Mouse (Mus musculus): ENCODE measurements around the gene Reln.

The Reln gene

GRCm38 (mm10) chr5:22307072-22307471 is 37.4 kb downstream of the Reln start:
- no peak for DNase-seq (ENCODE audit: low spot score)

DNA sequence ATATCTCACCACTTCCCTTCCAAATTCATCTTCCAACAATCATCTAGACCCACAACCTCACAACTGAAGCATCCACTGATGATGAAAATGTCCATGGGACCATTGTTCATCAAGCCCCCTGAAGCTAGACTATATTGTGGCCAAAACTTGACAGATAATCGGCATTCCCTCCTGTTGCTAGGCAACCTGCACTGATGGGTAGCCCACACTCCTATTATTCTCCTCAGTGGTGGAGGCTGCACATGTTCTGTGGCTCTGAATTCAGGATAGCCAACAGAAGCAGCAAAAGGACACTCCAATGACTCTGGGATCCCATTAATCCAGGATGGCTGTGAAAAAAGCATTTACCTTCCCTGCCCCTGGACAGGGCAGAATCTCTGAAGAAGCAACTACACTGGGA is 40.8 kb downstream of the Reln start:
- DNase-seq (ENCODE audit: low spot score): no peak

DNA sequence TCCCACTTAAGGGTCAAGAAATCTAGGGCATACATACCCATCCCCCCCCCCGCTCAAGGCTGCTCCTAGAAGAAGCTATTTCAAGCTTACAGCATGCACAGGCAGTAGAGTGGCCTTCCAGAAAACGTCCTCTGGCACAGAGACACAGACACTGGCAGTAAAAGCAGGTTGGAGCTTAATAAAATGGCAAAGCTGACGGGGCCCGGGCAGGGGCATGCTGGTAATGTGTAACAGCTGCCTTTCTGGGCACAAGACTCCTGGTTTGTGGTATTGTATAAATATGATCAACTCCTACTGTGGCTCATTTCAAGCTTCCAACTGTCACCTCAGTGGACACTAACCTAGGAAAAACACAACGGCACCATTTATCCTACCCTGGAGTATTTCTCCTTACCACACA is 42.2 kb downstream of the Reln start:
- DNase-seq (ENCODE audit: low spot score): no peak

DNA sequence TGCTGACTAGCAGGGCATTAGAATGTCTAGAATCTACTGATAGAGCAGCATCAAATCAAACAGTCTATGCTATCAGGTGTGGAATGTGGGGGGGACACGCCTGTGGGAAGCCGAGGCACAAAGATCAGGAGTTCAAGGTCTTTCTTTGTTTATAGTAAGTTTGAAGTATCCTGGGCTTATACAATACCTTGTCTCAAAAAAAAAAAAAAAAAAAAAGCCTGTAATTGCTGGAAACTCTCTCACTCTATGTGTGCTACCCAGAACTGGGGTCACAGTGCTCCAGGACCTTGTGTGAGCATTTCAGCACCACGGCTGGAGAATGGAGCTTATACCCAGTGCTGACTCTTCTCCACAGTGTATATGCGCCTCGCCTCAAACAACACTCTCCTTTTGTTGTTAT is 43.7 kb downstream of the Reln start:
- DNase-seq (ENCODE audit: low spot score): no peak

DNA sequence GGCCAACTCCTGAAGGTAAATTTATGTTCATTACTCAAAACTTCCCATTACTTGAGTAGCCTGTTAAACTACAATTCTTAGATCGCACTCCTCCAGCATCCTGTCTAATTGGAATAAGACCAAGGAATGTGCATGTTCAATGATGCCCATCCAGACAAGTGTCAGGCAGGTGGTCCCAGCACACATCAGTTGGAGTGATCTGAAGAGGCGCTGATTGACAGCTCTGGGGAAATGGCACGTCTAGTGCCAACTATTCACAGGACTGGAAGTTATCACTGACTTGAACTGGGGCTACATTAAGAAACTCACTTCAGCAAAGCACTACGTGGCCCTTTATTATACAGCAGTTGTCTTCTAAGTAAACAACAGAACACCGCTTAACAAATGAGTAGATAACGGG is 44.5 kb downstream of the Reln start:
- DNase-seq (ENCODE audit: low spot score): no peak

GRCm38 (mm10) chr5:22295161-22295560 is 49.3 kb downstream of the Reln start:
- no peak for DNase-seq (ENCODE audit: low spot score)

DNA sequence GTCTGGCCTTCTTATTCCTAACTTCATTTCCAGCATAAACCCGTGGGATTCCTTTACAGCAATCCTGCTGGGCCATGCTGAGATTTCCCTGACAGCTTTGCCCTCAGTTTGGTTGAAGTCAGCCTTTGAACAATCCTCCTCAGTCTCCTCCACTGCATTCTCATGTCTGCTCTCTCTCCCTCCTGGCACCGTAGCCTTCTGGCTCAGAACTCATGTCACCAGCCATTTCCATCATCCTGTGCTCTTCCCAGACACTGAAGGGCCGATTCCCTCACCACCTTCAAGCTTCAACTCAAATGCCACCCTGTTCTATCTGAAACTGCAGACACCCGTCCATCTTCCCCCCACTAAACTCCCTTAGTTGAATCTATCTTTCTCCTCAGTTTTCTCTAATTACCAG is 53.1 kb downstream of the Reln start:
- DNase-seq (ENCODE audit: low spot score): no peak

DNA sequence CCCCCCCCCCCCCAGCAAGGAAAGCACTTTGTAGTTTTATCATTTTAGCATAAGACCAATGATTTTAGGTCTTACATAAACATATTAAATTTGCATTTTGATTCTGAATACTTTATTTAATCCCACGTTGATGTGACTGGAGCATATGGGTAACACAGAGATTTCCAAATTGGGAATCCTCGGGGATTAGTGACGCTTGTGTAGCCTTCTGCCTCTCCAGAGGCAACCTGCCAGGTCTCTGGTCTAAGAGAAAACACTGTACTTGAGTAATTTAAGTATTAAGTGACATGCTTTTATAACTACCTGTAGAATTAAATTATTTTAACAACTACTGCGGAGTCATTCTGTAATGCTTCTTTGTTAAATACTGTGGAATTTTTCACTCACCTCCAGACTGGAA is 59.1 kb downstream of the Reln start:
- DNase-seq (ENCODE audit: low spot score): no peak

DNA sequence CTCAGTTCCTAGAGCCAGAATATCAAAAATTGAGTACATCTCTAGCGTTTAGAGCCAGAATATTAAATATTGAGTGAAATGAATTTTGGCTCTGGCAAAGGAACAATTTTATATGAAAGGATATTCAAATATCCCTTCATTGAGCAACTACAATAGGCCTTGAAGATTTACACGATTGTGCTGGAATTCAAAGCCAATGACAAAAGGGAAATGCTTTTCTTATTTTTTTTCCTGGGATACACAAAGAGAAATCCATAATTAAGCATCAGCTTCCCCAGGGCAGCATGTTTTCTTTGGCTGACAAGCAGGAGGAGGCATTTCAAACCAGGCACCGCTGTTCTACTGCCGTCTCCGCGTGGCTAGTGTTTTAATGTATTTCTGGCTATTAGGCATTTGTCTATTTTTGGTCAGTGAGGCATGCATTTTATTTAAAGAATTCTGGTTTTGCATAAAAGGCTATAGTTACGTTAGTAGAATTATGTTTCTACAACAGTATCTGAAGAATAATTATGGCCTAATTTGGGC is 62.3 kb downstream of the Reln start:
- DNase-seq (ENCODE audit: low spot score): no peak

GRCm38 (mm10) chr5:22280534-22281164 is 63.9 kb downstream of the Reln start:
- DNase-seq (ENCODE audit: low spot score): no peak

- no peak for DNase-seq (ENCODE audit: low spot score)
Observed at GRCm38 (mm10) chr5:22279201-22279600, 65.3 kb downstream of the Reln start.

- no peak for DNase-seq (ENCODE audit: low spot score)
Observed at GRCm38 (mm10) chr5:22274134-22274533, 70.4 kb downstream of the Reln start.

DNA sequence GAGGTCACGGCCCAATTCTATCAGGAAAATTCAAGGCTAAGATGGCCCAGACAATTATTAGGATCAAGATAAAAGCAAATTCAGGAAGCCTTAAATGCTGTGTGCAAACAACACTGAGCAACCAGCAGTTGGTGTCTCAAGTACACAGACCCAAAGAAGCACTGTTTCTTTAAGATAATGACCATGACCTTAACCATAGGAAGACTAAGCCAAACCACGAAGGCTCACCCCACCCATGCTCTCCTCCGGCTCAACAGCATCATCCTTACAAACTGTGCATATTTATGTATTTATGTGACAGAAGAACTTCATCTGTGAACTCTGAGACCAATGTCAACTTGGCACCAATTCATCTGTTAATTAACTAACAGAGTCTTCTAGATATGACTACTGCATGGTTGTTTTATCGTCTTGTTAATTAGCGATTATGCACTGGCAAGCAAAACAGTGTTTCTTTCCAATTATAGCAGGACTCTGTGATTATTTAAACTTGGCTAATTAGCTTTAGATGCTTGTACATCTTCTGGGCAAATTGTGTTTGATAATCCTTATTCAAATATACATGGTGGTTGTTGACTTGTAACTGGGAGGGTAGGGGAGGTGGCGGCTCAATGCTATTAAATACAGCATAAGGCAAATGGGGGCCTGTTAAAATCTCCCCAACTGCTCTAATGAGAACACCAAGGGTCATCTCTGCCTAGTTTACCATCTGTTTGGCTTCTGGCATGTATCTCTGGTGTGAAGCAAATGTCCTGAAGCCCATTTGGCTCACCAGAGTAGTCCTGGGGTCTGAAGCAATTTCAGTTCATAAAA is 77.8 kb downstream of the Reln start:
- no peak for DNase-seq (ENCODE audit: low spot score)

DNA sequence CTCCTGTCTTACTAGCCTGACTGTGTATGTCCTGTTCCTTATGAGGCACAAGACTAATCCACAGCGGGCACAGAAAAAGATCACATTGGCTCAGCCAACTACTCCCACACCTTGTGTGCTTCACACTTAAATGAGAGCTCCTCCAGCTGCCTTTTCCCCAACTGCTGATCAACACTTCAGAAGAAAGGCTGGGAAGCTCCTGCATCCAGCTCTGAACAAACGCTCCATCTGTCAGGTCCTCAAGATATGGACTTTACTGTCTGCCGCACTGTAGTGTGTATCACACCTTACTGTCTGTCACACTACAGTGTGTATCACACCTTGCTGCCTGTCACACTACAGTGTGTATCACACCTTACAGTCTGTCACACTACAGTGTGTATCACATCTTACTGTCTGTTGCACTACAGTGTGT is 82.1 kb downstream of the Reln start:
- DNase-seq (ENCODE audit: low spot score): peak; percentile 10

- no peak for DNase-seq (ENCODE audit: low spot score)
Observed at GRCm38 (mm10) chr5:22255346-22255745, 89.2 kb downstream of the Reln start.

DNA sequence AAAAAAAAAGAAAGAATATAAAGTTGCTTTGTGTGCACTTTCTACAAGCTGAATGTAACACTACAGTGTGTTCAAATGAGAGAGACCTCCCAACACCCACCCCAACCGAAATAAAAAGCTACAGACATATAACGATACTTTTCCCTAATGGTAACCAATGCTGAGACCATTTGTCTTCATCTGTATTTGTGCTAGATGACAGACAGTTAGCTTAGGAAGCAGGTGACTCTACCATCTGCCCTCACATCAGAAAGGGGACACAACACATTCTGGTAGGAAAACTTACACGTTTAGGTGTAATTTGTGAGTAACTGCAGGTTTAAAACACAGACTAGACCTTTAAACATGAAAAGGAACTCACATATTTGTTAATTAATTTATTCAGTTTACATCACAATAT is 90.6 kb downstream of the Reln start:
- no peak for DNase-seq (ENCODE audit: low spot score)

GRCm38 (mm10) chr5:22253318-22253717 is 91.2 kb downstream of the Reln start:
- no peak for DNase-seq (ENCODE audit: low spot score)

- no peak for DNase-seq (ENCODE audit: low spot score)
Observed at GRCm38 (mm10) chr5:22247850-22248249, 96.7 kb downstream of the Reln start.

GRCm38 (mm10) chr5:22245056-22245455 is 99.4 kb downstream of the Reln start:
- DNase-seq (ENCODE audit: low spot score): peak; percentile 16

- DNase-seq (ENCODE audit: low spot score): no peak
Observed at GRCm38 (mm10) chr5:22243538-22243937, 101.0 kb downstream of the Reln start.

DNA sequence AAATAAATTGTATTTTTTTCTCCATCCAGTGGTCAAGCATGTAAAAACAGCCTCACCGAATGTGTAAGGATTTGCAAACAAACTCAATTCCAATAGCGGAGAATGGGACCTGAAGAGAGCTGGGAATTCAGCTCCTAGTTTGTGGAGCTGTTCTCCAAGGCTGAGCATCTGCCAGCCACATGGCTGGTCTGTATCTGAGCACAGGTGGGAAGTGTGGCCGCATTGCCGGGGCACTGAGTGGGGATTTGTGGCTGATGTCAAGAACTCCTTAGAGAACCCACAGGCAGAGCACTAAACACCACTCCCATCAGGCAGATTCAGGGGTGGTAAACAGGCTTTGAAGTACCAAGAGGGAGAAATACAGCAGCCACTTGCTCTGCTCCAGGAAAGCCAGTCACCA is 102.9 kb downstream of the Reln start:
- no peak for DNase-seq (ENCODE audit: low spot score)

GRCm38 (mm10) chr5:22236801-22237200 is 107.7 kb downstream of the Reln start:
- no peak for DNase-seq (ENCODE audit: low spot score)

DNA sequence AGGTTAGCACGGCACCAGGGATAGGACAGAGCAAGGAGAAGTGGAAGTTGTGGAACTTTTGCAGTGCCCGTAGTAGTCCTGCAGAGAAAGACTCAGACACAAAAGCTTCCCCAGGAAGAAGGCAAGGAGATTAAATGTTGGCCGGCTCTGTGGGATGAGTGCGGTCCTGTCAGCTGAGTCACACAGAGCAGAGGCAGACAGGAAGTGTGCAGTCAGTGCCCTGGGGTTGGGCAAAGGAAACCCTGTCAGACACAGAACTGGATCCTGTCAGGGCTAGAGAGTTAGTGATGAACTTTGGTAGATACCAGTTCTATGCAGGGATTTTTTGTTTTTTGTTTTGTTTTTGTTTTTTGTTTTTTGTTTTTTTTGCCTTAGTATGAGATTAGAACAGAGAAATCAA is 120.0 kb downstream of the Reln start:
- DNase-seq (ENCODE audit: low spot score): no peak

- no peak for DNase-seq (ENCODE audit: low spot score)
Observed at GRCm38 (mm10) chr5:22223940-22224339, 120.6 kb downstream of the Reln start.
